Mouse (Mus musculus) lung, postnatal 0 days (tissue): ENCODE measurements at regions not wholly inside any gene's neighbourhood (a gene's known extent, or its start where the extent isn't known, plus 50 kb on each side); places are given as distances from the start of the nearest gene placed in this dataset.

Experiments used
- ATAC-seq: fragments of 200-750 bp; cut with Nextera tagmentation; 2 replicates; pipeline ENCODE4 v1.8.0; 2017; ENCODE audit warnings: moderate library complexity
- DNase-seq: peaks from one replicate; pipeline ENCODE4 v3.0.0-alpha.2; 2016; ENCODE audit warnings: low spot score
- H3K27ac ChIP-seq: fragments of 300-500 bp; sonication (generic); 2 replicates; pipeline ENCODE4 v1.5.1; 2014; ENCODE audit warnings: antibody characterized with exemption, mild to moderate bottlenecking, low read length, mixed read lengths
- H3K27me3 ChIP-seq: fragments of 300-500 bp; sonication (generic); replicated peaks from 2 replicates; pipeline ENCODE4 v1.6.1; 2014; ENCODE audit warnings: low read length, mixed read lengths; ENCODE audit not compliant: insufficient read depth
- H3K36me3 ChIP-seq: fragments of 300-500 bp; sonication (generic); 2 replicates; pipeline ENCODE4 v1.6.1; 2014; ENCODE audit warnings: low read length, mixed read lengths; ENCODE audit not compliant: insufficient read depth
- H3K4me1 ChIP-seq: fragments of 300-500 bp; sonication (generic); 2 replicates; pipeline ENCODE4 v1.6.1; 2014; ENCODE audit warnings: antibody characterized with exemption, low read depth, low read length, mixed read lengths; ENCODE audit not compliant: insufficient read depth
- H3K4me2 ChIP-seq: fragments of 300-500 bp; sonication (generic); replicated peaks from 2 replicates; pipeline ENCODE4 v1.6.1; 2014; ENCODE audit warnings: low read depth, mild to moderate bottlenecking, low read length, moderate library complexity, mixed read lengths
- H3K4me3 ChIP-seq: fragments of 300-500 bp; sonication (generic); 2 replicates; pipeline ENCODE4 v1.5.1; 2014; ENCODE audit warnings: low read depth, low read length
- H3K9ac ChIP-seq: fragments of 300-500 bp; sonication (generic); replicated peaks from 2 replicates; pipeline ENCODE4 v1.6.1; 2014; ENCODE audit warnings: low read depth, mild to moderate bottlenecking
- H3K9me3 ChIP-seq: fragments of 300-500 bp; sonication (generic); 2 replicates; pipeline ENCODE4 v1.6.1; 2016; ENCODE audit warnings: low read length, mixed read lengths
- CTCF ChIP-seq: IDR thresholded peaks from 2 replicates; pipeline ENCODE4 v1.5.1; 2016; ENCODE audit warnings: antibody characterized with exemption, mild to moderate bottlenecking
- EP300 ChIP-seq: IDR thresholded peaks from 2 replicates; pipeline ENCODE4 v1.6.1; 2016; ENCODE audit warnings: antibody characterized with exemption, mild to moderate bottlenecking, control low read depth
- WGBS: fragments of 180-500 bp; shearing (Covaris S2); extraction: QIAGEN DNeasy Blood & Tissue Kit; methylation state at CpG from one replicate; pipeline ENCODE4 v1.1.7; 2014; 5-methylcytosine and 5-hydroxymethylcytosine counted together

DNA sequence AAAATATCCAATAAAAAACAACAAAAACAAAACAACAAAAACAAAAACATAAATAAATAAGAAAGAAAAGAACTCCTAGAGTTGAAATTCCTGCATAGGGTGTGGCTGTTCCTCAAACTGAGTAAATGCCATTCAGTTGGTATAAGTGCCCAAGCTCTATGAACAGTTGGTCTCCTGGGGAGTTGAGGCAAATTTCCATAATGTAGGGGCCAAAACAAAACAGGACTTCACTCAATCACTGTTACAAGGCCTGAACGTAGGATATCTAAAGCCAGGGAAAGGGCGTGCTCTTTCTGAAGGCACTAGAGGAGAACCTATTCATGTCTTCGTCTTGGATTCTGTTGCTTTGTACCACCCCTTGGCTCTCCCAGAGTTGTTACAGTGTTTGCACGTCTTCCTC is 188.5 kb upstream of the Maf start:
- Histone ChIP-seq H3K9ac (no peak overlapping the region), H3K27me3 (no peaks in the 10 kb centered on the region), H3K27ac (no peak overlapping the region), H3K4me1 (no peaks in the 10 kb centered on the region), H3K36me3 (no peaks in the 10 kb centered on the region), H3K4me2 (no peak overlapping the region), H3K4me3 (no peak overlapping the region), H3K9me3 (no peaks in the 10 kb centered on the region)
- DNase-seq (no peak), ATAC-seq (no peak)
- TF ChIP-seq CTCF (no peak), EP300 (no peak)
- 90% methylated on average over 4 of the region's 4 CpGs for WGBS

DNA sequence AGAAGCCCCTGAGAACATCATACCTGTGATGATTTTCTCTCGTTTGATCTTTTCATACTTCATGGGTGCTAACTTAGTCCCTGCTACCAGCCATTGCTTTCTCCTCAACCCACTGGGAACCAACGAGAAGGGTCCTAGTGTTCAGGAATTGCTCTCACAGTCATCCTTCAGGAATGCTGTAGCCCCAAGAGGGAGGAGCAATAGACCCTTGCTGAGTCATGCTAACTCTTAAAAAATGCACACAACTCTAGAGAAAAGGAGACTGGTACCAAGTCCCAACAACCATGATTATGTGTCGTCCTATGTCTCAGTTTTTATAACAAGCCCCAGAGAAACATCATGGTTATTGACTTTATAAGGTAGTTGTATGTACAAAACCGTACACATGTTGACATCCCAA is 180.7 kb upstream of the Maf start:
- no peak for ATAC-seq
- Histone ChIP-seq H3K9ac (no peak overlapping the region), H3K4me2 (no peak overlapping the region), H3K36me3 (no peaks in the 10 kb centered on the region), H3K27ac (no peak overlapping the region), H3K9me3 (no peaks in the 10 kb centered on the region), H3K4me3 (no peak overlapping the region), H3K27me3 (no peaks in the 10 kb centered on the region), H3K4me1 (no peaks in the 10 kb centered on the region; the same call in 1 of the 2 replicates)
- no peak for DNase-seq
- 66% methylated on average over 4 of the region's 4 CpGs for WGBS
- TF ChIP-seq CTCF = no peak
- TF ChIP-seq EP300 = no peak

DNA sequence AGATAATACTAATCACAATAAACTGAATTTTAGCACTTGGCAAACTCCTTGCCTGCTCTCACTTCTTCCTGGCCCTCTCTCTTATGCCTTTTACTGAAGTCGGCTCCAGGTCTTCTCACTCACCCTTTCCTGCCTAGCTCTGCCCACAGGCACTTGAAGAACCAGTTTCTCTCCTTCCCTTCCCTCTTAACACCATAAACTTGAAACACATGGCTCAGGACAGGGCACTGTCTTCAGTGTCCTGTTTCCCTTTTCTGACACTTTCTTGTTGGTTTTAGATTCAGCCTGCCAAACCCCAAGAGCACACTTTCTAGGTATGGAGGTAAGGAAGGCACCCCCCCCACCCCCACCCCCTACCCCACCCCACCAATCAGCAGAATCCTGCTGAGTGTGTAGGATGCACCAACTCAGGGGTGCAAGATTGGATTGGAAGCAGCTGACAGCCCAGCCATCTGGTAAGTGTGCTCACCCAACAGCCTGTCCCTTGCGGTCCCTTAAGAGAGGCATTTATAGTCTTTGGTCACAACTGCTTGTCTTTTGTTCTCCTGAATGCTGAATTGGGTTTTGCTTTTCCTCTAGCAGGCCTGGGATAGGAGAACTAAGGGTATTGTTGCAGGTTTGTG is 177.6 kb upstream of the Maf start:
- H3K36me3 ChIP-seq = no peaks in the 10 kb centered on the region
- TF ChIP-seq CTCF (no peak), EP300 (no peak)
- no peaks in the 10 kb centered on the region for H3K27me3 ChIP-seq
- no peak overlapping the region for H3K9ac ChIP-seq
- peak; percentile 77 for DNase-seq
- 50% methylated on average over 2 of the region's 2 CpGs for WGBS
- no peak overlapping the region for H3K4me3 ChIP-seq
- peak; percentile 86 for ATAC-seq
- H3K27ac ChIP-seq = no peak overlapping the region
- H3K9me3 ChIP-seq = no peaks in the 10 kb centered on the region
- H3K4me2 ChIP-seq = no peak overlapping the region
- no peaks in the 10 kb centered on the region; the same call in 1 of the 2 replicates for H3K4me1 ChIP-seq

DNA sequence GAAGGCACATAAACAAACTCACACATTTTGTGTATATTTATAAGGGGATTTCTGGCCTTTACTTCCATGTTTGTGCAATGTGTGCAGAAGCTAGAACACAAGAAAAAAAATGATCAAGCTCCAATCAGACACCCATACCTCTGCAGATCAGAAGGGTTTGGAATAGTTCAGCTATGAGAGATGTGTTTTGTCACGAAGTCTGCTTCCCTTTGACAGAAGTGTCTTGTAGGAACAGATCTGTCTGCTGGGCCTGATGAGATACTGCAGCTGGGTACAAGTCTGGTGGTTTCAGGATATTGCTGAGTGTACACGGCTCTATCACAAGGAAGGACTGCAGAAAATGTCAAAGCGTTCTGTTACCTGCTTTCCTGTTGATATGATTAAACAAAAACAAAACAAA is 176.2 kb upstream of the Maf start:
- no peaks in the 10 kb centered on the region for H3K27me3 ChIP-seq
- H3K4me2 ChIP-seq = no peak overlapping the region
- DNase-seq (peak; percentile 52), ATAC-seq (peak; percentile 53)
- no peaks in the 10 kb centered on the region; the same call in 1 of the 2 replicates for H3K4me1 ChIP-seq
- H3K36me3 ChIP-seq = no peaks in the 10 kb centered on the region
- no peak overlapping the region for H3K9ac ChIP-seq
- WGBS = 40% methylated on average over 3 of the region's 3 CpGs
- TF ChIP-seq CTCF (no peak), EP300 (no peak)
- H3K4me3 ChIP-seq = no peak overlapping the region
- no peaks in the 10 kb centered on the region for H3K9me3 ChIP-seq
- no peak overlapping the region for H3K27ac ChIP-seq

DNA sequence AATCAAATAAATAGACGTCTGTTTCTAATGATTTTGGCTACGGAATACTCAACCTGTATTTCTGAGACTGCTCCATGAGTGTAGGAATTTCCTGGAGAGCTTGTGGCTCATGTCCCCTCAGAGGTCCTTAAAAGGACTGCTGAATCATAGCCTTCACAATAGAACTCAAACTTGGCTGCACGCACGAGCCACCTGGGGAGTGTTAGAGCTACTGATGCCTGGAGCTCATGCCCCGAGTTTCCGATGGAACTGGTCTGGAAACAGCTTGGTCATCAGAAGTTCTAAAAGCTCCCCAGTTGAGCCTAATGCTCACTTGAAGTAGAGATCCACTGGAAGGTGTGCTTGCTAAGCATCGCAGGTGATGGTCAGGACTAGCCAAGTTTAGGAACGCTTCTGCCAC is 174.3 kb upstream of the Maf start:
- Histone ChIP-seq H3K27me3 (no peaks in the 10 kb centered on the region), H3K36me3 (no peaks in the 10 kb centered on the region), H3K9ac (no peak overlapping the region), H3K4me2 (no peak overlapping the region), H3K4me3 (no peak overlapping the region), H3K9me3 (no peaks in the 10 kb centered on the region), H3K27ac (no peak overlapping the region), H3K4me1 (no peaks in the 10 kb centered on the region; the same call in 1 of the 2 replicates)
- WGBS = 71% methylated on average over 8 of the region's 8 CpGs
- ATAC-seq (no peak), DNase-seq (peak; percentile 24)
- TF ChIP-seq EP300 (no peak), CTCF (no peak)

DNA sequence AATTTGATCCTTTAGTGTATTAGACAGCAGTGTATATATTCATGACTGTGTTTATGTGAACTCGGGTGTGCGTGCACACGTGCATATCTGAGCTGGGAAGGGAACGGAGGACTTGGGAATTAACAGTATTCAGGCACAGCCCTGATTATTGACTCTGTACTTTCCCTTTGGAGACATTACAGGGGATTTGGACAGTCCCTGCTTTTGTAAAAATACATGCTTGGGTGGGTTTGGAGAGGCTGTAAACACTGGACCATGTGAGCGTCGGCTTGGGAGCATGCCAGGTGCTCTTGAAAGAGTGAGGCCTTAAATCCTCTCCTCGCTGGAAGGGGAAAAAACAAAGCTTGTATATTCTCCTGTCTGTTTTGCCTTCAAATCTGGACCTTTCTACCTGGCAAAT is 167.2 kb upstream of the Maf start:
- ATAC-seq (no peak), DNase-seq (peak; percentile 24)
- Histone ChIP-seq H3K27me3 (no peaks in the 10 kb centered on the region), H3K36me3 (no peaks in the 10 kb centered on the region), H3K4me1 (no peaks in the 10 kb centered on the region), H3K9ac (no peak overlapping the region), H3K9me3 (no peaks in the 10 kb centered on the region), H3K4me3 (no peak overlapping the region), H3K27ac (peak overlapping the region; percentile 11; the same call in 1 of the 2 replicates), H3K4me2 (no peak overlapping the region)
- WGBS = 18% methylated on average over 7 of the region's 7 CpGs
- TF ChIP-seq EP300 (no peak), CTCF (no peak)

DNA sequence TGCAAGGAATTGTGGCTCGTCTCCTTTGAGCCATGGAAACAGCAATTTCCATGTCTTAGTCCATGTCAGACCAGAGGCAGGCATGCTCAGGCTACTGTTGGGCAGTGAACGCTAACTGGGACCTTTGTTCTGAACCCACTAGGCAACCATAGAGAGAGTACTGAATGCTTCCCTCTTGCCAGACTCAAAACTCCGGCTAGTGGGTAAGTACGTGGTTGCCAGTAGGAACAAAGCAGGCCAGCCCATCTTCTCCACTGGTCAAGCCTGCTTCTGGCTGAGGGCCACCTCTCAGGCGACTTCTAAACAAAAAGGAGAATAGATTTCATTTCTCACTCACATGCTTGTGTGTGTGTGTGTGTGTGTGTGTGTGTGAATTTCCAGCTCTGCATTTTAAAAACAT is 163.8 kb upstream of the Maf start:
- DNase-seq (no peak), ATAC-seq (no peak)
- Histone ChIP-seq H3K9me3 (no peaks in the 10 kb centered on the region), H3K27me3 (no peaks in the 10 kb centered on the region), H3K27ac (no peak overlapping the region), H3K4me1 (no peaks in the 10 kb centered on the region), H3K36me3 (no peaks in the 10 kb centered on the region), H3K4me3 (no peak overlapping the region), H3K4me2 (no peak overlapping the region), H3K9ac (no peak overlapping the region)
- 37% methylated on average over 5 of the region's 5 CpGs for whole genome bisulfite sequencing
- no peak for TF ChIP-seq CTCF
- no peak for TF ChIP-seq EP300
